Mouse (Mus musculus): ENCODE data around the gene Unc79. TPM values are rescaled to one million over a fixed set of nuclear protein-coding genes. Genes with fewer than 3 reads are reported as not detected.
A peak's percentile ranks its signal among the peaks of the same experiment; 100 is the strongest.

Unc79 gene
- polyA plus RNA-seq, 1 experiment from 2014 or later: 2.1 TPM

GRCm38 (mm10) chr12:103150247-103150646 is 201.6 kb downstream of the Unc79 start:
- Histone ChIP-seq H3K9ac (ENCODE audit: low read length) (no peak overlapping the region), H3K36me3 (ENCODE audit: control insufficient read depth, insufficient read depth, low read length) (no peaks in the 10 kb centered on the region), H3K4me2 (ENCODE audit: low read depth, low read length, severe bottlenecking) (no peak overlapping the region), H3K9me3 (ENCODE audit: control insufficient read depth, low read length) (no peaks in the 10 kb centered on the region; the same call in 1 of the 2 replicates), H3K4me3 (ENCODE audit: low read depth, low read length) (no peak overlapping the region), H3K4me1 (replicated peaks; ENCODE audit: control insufficient read depth, insufficient read depth, low read length) (no peaks in the 10 kb centered on the region), H3K27ac (ENCODE audit: low read depth, low read length) (no peak overlapping the region), H3K27me3 (ENCODE audit: control insufficient read depth, insufficient read depth, low read length) (no peaks in the 10 kb centered on the region)
- 86% methylated on average over 2 of the region's 2 CpGs for WGBS
- DNase-seq (ENCODE audit: low spot score) (no peak), ATAC-seq (replicated peaks; ENCODE audit: low FRiP score) (no peak)

GRCm38 (mm10) chr12:103154927-103155326 is 206.3 kb downstream of the Unc79 start:
- no peak overlapping the region for H3K27ac ChIP-seq (ENCODE audit: low read depth, low read length)
- H3K4me1 ChIP-seq (replicated peaks; ENCODE audit: control insufficient read depth, insufficient read depth, low read length): 0 out of 2 replicates have a peak, but pooled peaks cover 2% of the 10 kb centered on the region
- no peak overlapping the region for H3K9ac ChIP-seq (ENCODE audit: low read length)
- no peaks in the 10 kb centered on the region for H3K27me3 ChIP-seq (ENCODE audit: control insufficient read depth, insufficient read depth, low read length)
- H3K4me3 ChIP-seq (ENCODE audit: low read depth, low read length): no peak overlapping the region
- DNase-seq (ENCODE audit: low spot score) (no peak), ATAC-seq (replicated peaks; ENCODE audit: low FRiP score) (no peak)
- no peaks in the 10 kb centered on the region; the same call in 1 of the 2 replicates for H3K9me3 ChIP-seq (ENCODE audit: control insufficient read depth, low read length)
- H3K36me3 ChIP-seq (ENCODE audit: control insufficient read depth, insufficient read depth, low read length): no peaks in the 10 kb centered on the region
- 71% methylated on average over 2 of the region's 2 CpGs for WGBS
- no peak overlapping the region for H3K4me2 ChIP-seq (ENCODE audit: low read depth, low read length, severe bottlenecking)

- Histone ChIP-seq H3K4me2 (ENCODE audit: low read depth, low read length, severe bottlenecking) (no peak overlapping the region), H3K4me1 (replicated peaks; ENCODE audit: control insufficient read depth, insufficient read depth, low read length) (0 out of 2 replicates have a peak, but pooled peaks cover 2% of the 10 kb centered on the region), H3K27me3 (ENCODE audit: control insufficient read depth, insufficient read depth, low read length) (no peaks in the 10 kb centered on the region), H3K9ac (ENCODE audit: low read length) (no peak overlapping the region), H3K9me3 (ENCODE audit: control insufficient read depth, low read length) (no peaks in the 10 kb centered on the region; the same call in 1 of the 2 replicates), H3K27ac (ENCODE audit: low read depth, low read length) (no peak overlapping the region), H3K36me3 (ENCODE audit: control insufficient read depth, insufficient read depth, low read length) (no peaks in the 10 kb centered on the region), H3K4me3 (ENCODE audit: low read depth, low read length) (no peak overlapping the region)
- WGBS: 83% methylated on average over 3 of the region's 3 CpGs
- no peak for DNase-seq (ENCODE audit: low spot score)
- ATAC-seq (replicated peaks; ENCODE audit: low FRiP score): no peak
Observed at GRCm38 (mm10) chr12:103155406-103155805, 206.7 kb downstream of the Unc79 start.

GRCm38 (mm10) chr12:103157129-103157910 is 208.7 kb downstream of the Unc79 start:
- no peak for DNase-seq (ENCODE audit: low spot score)

GRCm38 (mm10) chr12:103159016-103159415 is 210.4 kb downstream of the Unc79 start:
- no peak overlapping the region for H3K27ac ChIP-seq (ENCODE audit: low read depth, low read length)
- 76% methylated on average over 8 of the region's 8 CpGs for WGBS
- ATAC-seq (replicated peaks; ENCODE audit: low FRiP score): no peak

More at GRCm38 (mm10) chr12:103157129-103157910, 208.7 kb downstream of the Unc79 start:
- peak; percentile 69 for ATAC-seq (replicated peaks; ENCODE audit: low FRiP score)
- no peaks in the 10 kb centered on the region for H3K36me3 ChIP-seq (ENCODE audit: control insufficient read depth, insufficient read depth, low read length)
- peak overlapping the region; percentile 37; the same call in 1 of the 2 replicates for H3K27ac ChIP-seq (ENCODE audit: low read depth, low read length)
- H3K9ac ChIP-seq (ENCODE audit: low read length): no peak overlapping the region
- no peaks in the 10 kb centered on the region for H3K27me3 ChIP-seq (ENCODE audit: control insufficient read depth, insufficient read depth, low read length)
- WGBS: 63% methylated on average over 18 of the region's 18 CpGs
- no peak overlapping the region for H3K4me3 ChIP-seq (ENCODE audit: low read depth, low read length)
- 0 out of 2 replicates have a peak, but pooled peaks cover 2% of the 10 kb centered on the region for H3K4me1 ChIP-seq (replicated peaks; ENCODE audit: control insufficient read depth, insufficient read depth, low read length)
- no peaks in the 10 kb centered on the region; the same call in 1 of the 2 replicates for H3K9me3 ChIP-seq (ENCODE audit: control insufficient read depth, low read length)
- H3K4me2 ChIP-seq (ENCODE audit: low read depth, low read length, severe bottlenecking): no peak overlapping the region

GRCm38 (mm10) chr12:103160721-103161120 is 212.1 kb downstream of the Unc79 start:
- 90% methylated on average over 4 of the region's 4 CpGs for WGBS
- Histone ChIP-seq H3K36me3 (ENCODE audit: control insufficient read depth, insufficient read depth, low read length) (no peaks in the 10 kb centered on the region), H3K4me3 (ENCODE audit: low read depth, low read length) (no peak overlapping the region), H3K27me3 (ENCODE audit: control insufficient read depth, insufficient read depth, low read length) (no peaks in the 10 kb centered on the region), H3K9me3 (ENCODE audit: control insufficient read depth, low read length) (no peaks in the 10 kb centered on the region), H3K4me1 (replicated peaks; ENCODE audit: control insufficient read depth, insufficient read depth, low read length) (peaks cover 6% of the 10 kb centered on the region; the same call in 1 of the 2 replicates), H3K9ac (ENCODE audit: low read length) (no peak overlapping the region), H3K27ac (ENCODE audit: low read depth, low read length) (no peak overlapping the region), H3K4me2 (ENCODE audit: low read depth, low read length, severe bottlenecking) (no peak overlapping the region)
- ATAC-seq (replicated peaks; ENCODE audit: low FRiP score) (no peak), DNase-seq (ENCODE audit: low spot score) (no peak)

More at GRCm38 (mm10) chr12:103159016-103159415, 210.4 kb downstream of the Unc79 start:
- Histone ChIP-seq H3K4me1 (replicated peaks; ENCODE audit: control insufficient read depth, insufficient read depth, low read length) (peaks cover 2% of the 10 kb centered on the region; the same call in 1 of the 2 replicates), H3K4me3 (ENCODE audit: low read depth, low read length) (no peak overlapping the region), H3K27me3 (ENCODE audit: control insufficient read depth, insufficient read depth, low read length) (no peaks in the 10 kb centered on the region), H3K9ac (ENCODE audit: low read length) (no peak overlapping the region), H3K36me3 (ENCODE audit: control insufficient read depth, insufficient read depth, low read length) (no peaks in the 10 kb centered on the region), H3K9me3 (ENCODE audit: control insufficient read depth, low read length) (no peaks in the 10 kb centered on the region; the same call in 1 of the 2 replicates), H3K4me2 (ENCODE audit: low read depth, low read length, severe bottlenecking) (no peak overlapping the region)
- DNase-seq (ENCODE audit: low spot score): no peak

- H3K27me3 ChIP-seq (ENCODE audit: control insufficient read depth, insufficient read depth, low read length): no peaks in the 10 kb centered on the region
- no peak overlapping the region for H3K9ac ChIP-seq (ENCODE audit: low read length)
- WGBS: 81% methylated on average over 10 of the region's 10 CpGs
- ATAC-seq (replicated peaks; ENCODE audit: low FRiP score) (no peak), DNase-seq (ENCODE audit: low spot score) (no peak)
- H3K9me3 ChIP-seq (ENCODE audit: control insufficient read depth, low read length): no peaks in the 10 kb centered on the region
- peaks cover 4% of the 10 kb centered on the region; the same call in 1 of the 2 replicates for H3K4me1 ChIP-seq (replicated peaks; ENCODE audit: control insufficient read depth, insufficient read depth, low read length)
- no peaks in the 10 kb centered on the region for H3K36me3 ChIP-seq (ENCODE audit: control insufficient read depth, insufficient read depth, low read length)
- H3K27ac ChIP-seq (ENCODE audit: low read depth, low read length): no peak overlapping the region
- H3K4me2 ChIP-seq (ENCODE audit: low read depth, low read length, severe bottlenecking): no peak overlapping the region
- no peak overlapping the region for H3K4me3 ChIP-seq (ENCODE audit: low read depth, low read length)
Observed at GRCm38 (mm10) chr12:103163596-103163995, 214.9 kb downstream of the Unc79 start.

GRCm38 (mm10) chr12:103164101-103165030 is 215.7 kb downstream of the Unc79 start:
- no peak overlapping the region for H3K4me3 ChIP-seq (ENCODE audit: low read depth, low read length)

More at GRCm38 (mm10) chr12:103164101-103165030, 215.7 kb downstream of the Unc79 start:
- no peak for DNase-seq (ENCODE audit: low spot score)
- Histone ChIP-seq H3K27ac (ENCODE audit: low read depth, low read length) (no peak overlapping the region; the same call in 1 of the 2 replicates), H3K9me3 (ENCODE audit: control insufficient read depth, low read length) (no peaks in the 10 kb centered on the region), H3K27me3 (ENCODE audit: control insufficient read depth, insufficient read depth, low read length) (no peaks in the 10 kb centered on the region), H3K36me3 (ENCODE audit: control insufficient read depth, insufficient read depth, low read length) (no peaks in the 10 kb centered on the region), H3K9ac (ENCODE audit: low read length) (no peak overlapping the region), H3K4me2 (ENCODE audit: low read depth, low read length, severe bottlenecking) (no peak overlapping the region), H3K4me1 (replicated peaks; ENCODE audit: control insufficient read depth, insufficient read depth, low read length) (peaks cover 4% of the 10 kb centered on the region; the same call in 1 of the 2 replicates)
- 41% methylated on average over 14 of the region's 14 CpGs for WGBS
- ATAC-seq (replicated peaks; ENCODE audit: low FRiP score): peak; percentile 56
